Mouse (Mus musculus) WW6 (cell line): Measurements from ENCODE around the gene Spon2.

Experiments
- DNase-seq: peaks from one replicate; pipeline ENCODE4 v3.0.0-alpha.2; 2013; ENCODE audit warnings: low read depth, low spot score

Gene Spon2

GRCm38 (mm10) chr5:33218746-33219449 is 643 bp upstream of the Spon2 start:
- DNase-seq, result no peak

GRCm38 (mm10) chr5:33217663-33218062 is 592 bp downstream of the Spon2 start:
- DNase-seq, result no peak

- no peak for DNase-seq
Observed at GRCm38 (mm10) chr5:33214723-33215122, 3.5 kb downstream of the Spon2 start.

GRCm38 (mm10) chr5:33211254-33211653 is 7.0 kb downstream of the Spon2 start:
- DNase-seq, result no peak

GRCm38 (mm10) chr5:33210515-33210914 is 7.7 kb downstream of the Spon2 start:
- no peak for DNase-seq

GRCm38 (mm10) chr5:33208533-33209245 is 9.6 kb downstream of the Spon2 start:
- no peak for DNase-seq

GRCm38 (mm10) chr5:33207136-33207535 is 11.1 kb downstream of the Spon2 start:
- DNase-seq, result no peak

- no peak for DNase-seq
Observed at GRCm38 (mm10) chr5:33206328-33206727, 11.9 kb downstream of the Spon2 start.

- DNase-seq, result no peak
Observed at GRCm38 (mm10) chr5:33204284-33204683, 14.0 kb downstream of the Spon2 start.

GRCm38 (mm10) chr5:33203691-33204242 is 14.5 kb downstream of the Spon2 start:
- peak; percentile 62 for DNase-seq

GRCm38 (mm10) chr5:33203171-33203565 is 15.1 kb downstream of the Spon2 start:
- DNase-seq, result no peak

- DNase-seq, result no peak
Observed at GRCm38 (mm10) chr5:33202516-33203170, 15.6 kb downstream of the Spon2 start.

GRCm38 (mm10) chr5:33201697-33202096 is 16.6 kb downstream of the Spon2 start:
- no peak for DNase-seq

GRCm38 (mm10) chr5:33200071-33200470 is 18.2 kb downstream of the Spon2 start:
- DNase-seq, result no peak

GRCm38 (mm10) chr5:33195246-33195852 is 22.9 kb downstream of the Spon2 start:
- no peak for DNase-seq

- no peak for DNase-seq
Observed at GRCm38 (mm10) chr5:33193567-33193966, 24.7 kb downstream of the Spon2 start.
